Mouse (Mus musculus) lung, postnatal 10 days (tissue): ENCODE measurements around the gene Gm14862.
"Not testable (repeated sequence)": the region's sequence is repeated elsewhere in the genome, so short reads cannot be mapped to it uniquely, and the experiment has no call there.

Source experiments
- DNase-seq: peaks from one replicate; pipeline ENCODE4 v3.0.0; 2021

Gm14862 gene

DNA sequence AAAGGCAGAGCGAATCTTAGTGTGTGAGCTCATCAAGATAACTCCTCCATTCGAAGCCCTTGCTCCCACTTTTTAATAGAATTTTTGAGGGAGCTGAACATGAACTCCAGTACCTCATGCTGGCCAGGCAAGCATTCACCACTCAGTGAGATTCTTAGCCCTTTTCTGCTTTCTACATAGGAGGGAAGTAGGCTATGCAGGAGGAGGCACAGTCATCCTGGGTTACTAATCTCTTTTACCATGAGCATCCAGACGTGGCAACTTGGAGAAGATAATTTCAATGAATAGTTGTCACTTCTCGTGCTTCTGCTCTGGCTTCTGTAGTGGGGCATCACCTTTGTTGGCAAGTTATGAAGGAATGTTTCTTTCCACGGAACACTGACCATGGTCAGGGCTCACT, at the start of gene Gm14862:
Gm14862 (minus strand) TSS at position 134 of the 400 bp plus-strand sequence.
- no peak for DNase-seq

DNA sequence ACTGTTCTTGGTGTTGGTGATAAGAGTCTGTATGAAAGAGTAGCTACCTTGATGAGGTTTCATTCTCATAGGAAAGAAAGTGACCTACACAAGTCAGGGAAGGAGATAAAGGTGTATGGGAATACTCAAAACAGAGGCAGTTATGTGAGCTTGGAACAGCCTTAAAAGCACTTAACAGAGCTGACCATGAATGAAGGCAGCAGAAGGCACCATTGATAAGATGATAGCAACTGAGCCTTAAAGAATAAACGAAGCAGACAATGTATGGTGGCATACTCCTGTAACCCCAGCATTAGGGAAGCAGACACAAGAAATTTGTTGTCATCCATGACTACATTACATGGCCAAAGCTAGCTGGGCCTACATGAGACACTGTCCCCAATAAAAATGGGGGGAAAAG, 46.8 kb upstream of the Gm14862 start:
- DNase-seq: no peak

- DNase-seq: no peak
Measured at GRCm38 (mm10) chrX:9302791-9303190, 46.1 kb upstream of the Gm14862 start.

GRCm38 (mm10) chrX:9298413-9298864, 41.7 kb upstream of the Gm14862 start:
- no peak for DNase-seq

GRCm38 (mm10) chrX:9293140-9293829, 36.6 kb upstream of the Gm14862 start:
- DNase-seq: not testable (repeated sequence)

DNA sequence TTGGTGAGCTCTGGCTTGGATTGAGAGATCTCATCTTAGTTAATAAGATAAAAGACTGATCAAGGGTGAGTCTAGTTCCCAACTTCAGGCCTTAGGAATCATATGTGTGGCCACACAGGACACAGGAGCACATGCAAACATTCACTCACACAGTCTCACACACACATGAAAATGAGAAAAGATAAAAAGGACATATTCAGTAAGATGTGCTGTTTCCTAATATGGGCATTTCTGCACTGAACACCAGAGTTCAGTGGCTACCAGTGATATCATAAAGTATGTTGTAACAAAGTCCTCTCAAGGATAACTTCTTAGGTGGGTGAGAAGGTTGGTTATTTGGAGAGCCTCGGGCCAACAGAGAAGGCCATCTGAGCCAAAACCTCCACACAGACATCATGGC, 26.8 kb upstream of the Gm14862 start, which contains the start of gene H2al1m:
H2al1m (plus strand) TSS at position 301 of the 400 bp plus-strand sequence.
- DNase-seq: not testable (repeated sequence)

- DNase-seq: no peak
Measured at GRCm38 (mm10) chrX:9274321-9274720, 17.6 kb upstream of the Gm14862 start.

- no peak for DNase-seq
Measured at GRCm38 (mm10) chrX:9273377-9274002, 16.8 kb upstream of the Gm14862 start.

GRCm38 (mm10) chrX:9272460-9273361, 16.0 kb upstream of the Gm14862 start, which contains the start of gene Xk:
TSS of gene Xk (plus strand) at chrX:9272756.
- peak; percentile 69 for DNase-seq

DNA sequence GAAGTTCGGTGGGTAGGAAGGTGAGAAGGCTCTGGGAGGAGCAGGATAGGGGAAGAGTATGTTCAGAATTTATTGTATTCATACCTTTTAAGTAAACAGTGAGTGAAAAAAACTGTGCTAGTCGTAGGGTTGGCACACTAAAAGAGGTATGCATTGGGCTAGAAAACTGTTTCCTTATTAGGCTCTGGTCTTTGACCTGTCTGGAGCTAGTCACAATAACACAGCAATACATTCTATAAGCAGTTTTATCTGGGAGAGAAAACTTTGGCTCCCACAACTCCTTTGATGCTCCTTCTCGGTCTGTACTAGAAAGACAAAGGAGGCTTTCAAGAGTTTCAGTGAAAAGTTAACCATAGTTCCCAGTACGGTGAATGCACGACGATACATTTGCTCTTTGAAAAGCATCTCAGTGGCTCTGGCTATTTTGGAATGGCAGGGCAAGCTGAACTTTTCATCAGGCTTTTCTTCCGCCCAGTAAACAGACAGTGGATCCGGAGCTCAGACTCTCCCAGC, 15.3 kb upstream of the Gm14862 start:
- DNase-seq: no peak

DNA sequence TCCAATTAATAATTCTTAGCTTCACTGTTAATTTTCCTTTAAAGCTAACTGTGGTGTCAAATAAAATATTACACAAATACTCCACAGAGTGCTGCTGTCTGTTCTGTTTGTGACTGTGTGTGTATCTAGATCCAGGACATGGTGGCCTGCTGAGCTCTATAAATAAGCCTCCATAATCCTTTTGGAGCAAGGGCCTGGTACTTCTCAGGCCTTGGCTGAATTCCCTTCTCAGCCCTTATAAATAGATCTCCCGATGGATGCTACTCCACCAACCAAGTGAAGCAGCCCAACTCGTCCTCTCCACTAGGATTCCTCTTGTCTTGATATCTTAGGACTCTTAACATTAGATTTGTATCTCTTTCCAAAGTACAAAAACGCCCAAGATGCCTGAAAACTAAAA, 14.4 kb upstream of the Gm14862 start:
- DNase-seq: no peak

GRCm38 (mm10) chrX:9259267-9259666, 2.6 kb upstream of the Gm14862 start:
- no peak for DNase-seq

- no peak for DNase-seq
Measured at GRCm38 (mm10) chrX:9257831-9258230, 1.1 kb upstream of the Gm14862 start.

DNA sequence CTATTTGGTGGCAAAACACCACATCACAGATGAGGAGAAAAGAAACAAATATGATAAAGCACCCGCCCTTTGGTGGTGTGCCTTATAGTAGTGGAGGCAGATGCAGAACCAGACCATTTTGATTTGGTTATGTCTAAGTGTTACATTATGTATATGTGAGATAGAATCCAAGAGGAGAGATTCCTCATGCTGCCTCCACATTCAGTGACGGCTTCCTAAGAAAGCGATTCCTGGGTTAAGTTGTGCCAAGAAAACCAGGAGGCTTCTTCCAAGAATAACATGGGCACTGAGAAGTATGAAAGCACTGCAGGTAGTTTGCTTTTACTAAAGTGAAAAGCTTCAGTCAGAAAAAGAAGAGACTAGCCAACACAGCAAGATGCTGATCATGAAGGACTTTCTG, 1.8 kb downstream of the Gm14862 start:
- DNase-seq: no peak

- no peak for DNase-seq
Measured at GRCm38 (mm10) chrX:9253990-9254389, 2.7 kb downstream of the Gm14862 start.

- no peak for DNase-seq
Measured at GRCm38 (mm10) chrX:9248911-9249310, 7.8 kb downstream of the Gm14862 start.

- no peak for DNase-seq
Measured at GRCm38 (mm10) chrX:9244603-9245336, 11.9 kb downstream of the Gm14862 start.

GRCm38 (mm10) chrX:9243381-9243864, 13.3 kb downstream of the Gm14862 start:
- DNase-seq: peak; percentile 22

DNA sequence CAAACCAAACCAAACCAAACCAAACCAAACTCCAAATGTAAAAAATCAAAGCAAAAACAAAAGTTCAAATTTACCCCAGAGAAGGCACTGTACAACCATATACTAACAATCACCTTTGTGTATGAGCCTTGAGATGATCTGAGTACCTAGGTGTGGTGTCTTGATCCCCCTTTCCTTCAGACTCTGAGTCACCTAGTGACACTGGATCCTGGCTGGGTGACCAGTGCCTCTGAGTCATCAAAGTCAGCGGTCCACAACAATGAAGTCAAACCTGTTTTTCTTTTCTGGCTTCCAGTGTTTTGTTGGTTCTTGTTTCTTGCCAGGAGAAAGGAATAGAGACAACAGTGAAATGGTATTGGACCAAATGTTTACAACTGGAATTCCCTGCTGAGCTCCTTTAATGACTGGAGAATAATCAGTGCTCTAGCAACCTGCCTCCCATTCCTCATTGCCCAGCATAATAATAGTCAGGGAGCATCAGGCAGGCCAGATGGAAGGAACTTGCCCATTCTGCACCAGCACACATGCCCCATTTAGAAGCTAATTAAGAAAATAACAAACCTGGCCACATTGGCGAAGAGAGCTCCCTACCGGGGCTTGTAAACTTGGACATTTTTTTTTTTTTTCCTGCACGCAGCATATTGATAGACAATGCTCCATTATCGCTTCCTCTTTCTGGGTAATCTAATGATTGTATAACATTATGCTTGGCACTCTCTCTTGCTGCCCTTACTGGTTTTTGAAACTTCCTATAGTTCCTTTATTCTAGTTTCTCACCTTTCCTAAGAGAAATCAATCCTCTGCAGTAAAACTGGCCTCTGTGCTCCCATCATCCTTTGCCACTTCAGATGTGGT, 15.7 kb downstream of the Gm14862 start:
- no peak for DNase-seq

GRCm38 (mm10) chrX:9227105-9227504, 29.6 kb downstream of the Gm14862 start:
- peak; percentile 10 for DNase-seq
